Mouse (Mus musculus) spleen, adult 2 months (tissue): ENCODE results near the gene Vwa5a.

ENCODE experiments used
- CTCF ChIP-seq: fragments of 200-500 bp; IDR thresholded peaks from 2 replicates; pipeline ENCODE4 v1.5.1; 2011; ENCODE audit warnings: mild to moderate bottlenecking, inconsistent platforms; ENCODE audit not compliant: insufficient read depth, insufficient read length, insufficient replicate concordance; ENCODE audit errors: extremely low read depth
- POLR2A ChIP-seq: fragments of 200-500 bp; IDR thresholded peaks from 2 replicates; pipeline ENCODE4 v1.6.1; 2011; ENCODE audit warnings: low read depth, low read length, inconsistent platforms

GRCm38 (mm10) chr9:38672887-38673286 is 45.2 kb upstream of the Vwa5a start:
- TF ChIP-seq POLR2A (no peak), CTCF (no peak)
